Mouse (Mus musculus): Measurements from ENCODE around the gene Usp29.

DNA sequence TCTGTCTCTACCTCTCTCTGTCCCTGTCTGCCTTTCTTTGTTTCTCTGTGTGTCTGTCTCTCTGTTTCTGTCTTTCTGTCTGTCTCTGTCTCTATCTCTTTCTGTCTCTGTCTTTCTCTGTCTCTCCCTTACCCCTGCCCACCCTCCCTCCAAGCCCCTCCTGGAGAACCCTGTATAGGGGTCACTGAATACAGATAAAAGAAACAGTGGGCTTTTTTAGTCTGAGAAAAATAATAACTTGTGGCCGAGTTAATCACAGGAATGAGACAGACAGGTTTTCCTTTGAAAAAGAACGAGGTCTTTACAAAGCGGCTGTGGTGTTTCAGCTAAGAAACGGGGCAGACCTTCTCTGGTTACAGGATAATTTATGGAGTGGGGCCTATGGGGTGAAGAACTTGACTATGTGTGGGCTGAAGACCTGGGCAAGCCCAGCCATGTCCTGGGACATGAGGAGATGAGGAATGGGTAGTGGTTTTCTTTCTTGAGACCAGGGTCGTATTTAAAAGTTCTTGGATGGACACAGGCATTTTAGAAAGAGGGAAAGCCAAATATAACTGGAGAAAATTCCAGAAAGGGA is 128.4 kb downstream of the Usp29 start:
- TF ChIP-seq CTCF (IDR thresholded peaks at IDR 0.05; ENCODE audit: extremely low read depth, insufficient read depth, low read length) (no peak), POLR2A (IDR thresholded peaks at IDR 0.05; ENCODE audit: extremely low read depth, insufficient read depth, low read length) (no peak)

Data from cortical plate, adult 2 months (tissue).